Mouse (Mus musculus) neutrophil, adult 5-6 weeks (primary cell): Measurements from ENCODE around the gene Nxpe3. TPM values are rescaled to one million over a fixed set of nuclear protein-coding genes. Genes with fewer than 3 reads are reported as not detected.
A peak's percentile ranks its signal among the peaks of the same experiment; 100 is the strongest.

ENCODE experiments used
- ATAC-seq: fragments of 151-379, 151-347 bp; 2 replicates; pipeline ENCODE4 v1.8.0; 2017; ENCODE audit warnings: mild to moderate bottlenecking, moderate TSS enrichment; ENCODE audit not compliant: insufficient number of reproducible peaks, poor library complexity, low FRiP score, severe bottlenecking; ENCODE audit errors: extremely low read depth
- total RNA-seq: library from RNA; stranded (forward); fragments of 200-1000 nt; gene quantifications from 2 replicates; pipeline ENCODE4 v1.2.3, GENCODE M21; 2017

Nxpe3 gene
- total RNA-seq, 1 experiment from 2014 or later = 16.8 TPM

DNA sequence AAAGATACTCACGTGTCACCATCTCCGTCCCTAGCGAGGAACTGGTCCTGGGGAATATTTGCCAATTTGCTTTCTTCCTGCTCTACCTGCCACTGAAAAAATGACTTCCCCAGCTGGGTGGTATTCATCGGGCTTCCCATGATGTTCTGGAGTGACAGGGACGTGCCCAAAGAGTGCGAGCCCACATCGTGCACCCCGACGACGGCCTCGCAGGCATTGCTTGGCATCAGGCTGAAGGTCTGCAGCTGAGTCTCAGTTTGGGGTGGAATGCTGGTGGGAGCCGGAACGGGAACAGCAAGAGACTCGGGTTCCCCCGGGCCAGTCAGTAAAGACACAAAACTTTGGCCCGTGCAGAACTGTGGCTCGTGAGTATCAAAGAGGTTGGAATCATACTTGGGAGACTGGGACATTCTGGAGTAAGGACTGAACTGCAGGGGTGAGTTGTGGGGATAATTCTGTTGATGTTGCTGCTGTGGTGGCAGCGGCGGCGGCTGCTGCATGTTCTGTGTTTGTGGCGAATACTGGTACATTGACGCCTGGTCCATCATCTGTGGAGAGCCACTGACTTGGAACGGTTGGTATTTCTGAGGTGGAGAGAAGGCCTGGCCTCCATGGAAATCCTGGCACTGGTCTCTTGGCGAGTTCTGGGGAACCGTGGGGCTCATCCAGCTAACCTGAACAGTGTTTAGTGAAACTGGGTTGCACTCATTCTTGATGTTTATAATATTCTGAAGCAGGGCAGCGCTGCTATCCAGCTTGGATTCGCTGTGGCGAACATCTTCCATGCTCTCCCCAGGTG is 77.2 kb downstream of the Nxpe3 start:
- no peak for ATAC-seq

DNA sequence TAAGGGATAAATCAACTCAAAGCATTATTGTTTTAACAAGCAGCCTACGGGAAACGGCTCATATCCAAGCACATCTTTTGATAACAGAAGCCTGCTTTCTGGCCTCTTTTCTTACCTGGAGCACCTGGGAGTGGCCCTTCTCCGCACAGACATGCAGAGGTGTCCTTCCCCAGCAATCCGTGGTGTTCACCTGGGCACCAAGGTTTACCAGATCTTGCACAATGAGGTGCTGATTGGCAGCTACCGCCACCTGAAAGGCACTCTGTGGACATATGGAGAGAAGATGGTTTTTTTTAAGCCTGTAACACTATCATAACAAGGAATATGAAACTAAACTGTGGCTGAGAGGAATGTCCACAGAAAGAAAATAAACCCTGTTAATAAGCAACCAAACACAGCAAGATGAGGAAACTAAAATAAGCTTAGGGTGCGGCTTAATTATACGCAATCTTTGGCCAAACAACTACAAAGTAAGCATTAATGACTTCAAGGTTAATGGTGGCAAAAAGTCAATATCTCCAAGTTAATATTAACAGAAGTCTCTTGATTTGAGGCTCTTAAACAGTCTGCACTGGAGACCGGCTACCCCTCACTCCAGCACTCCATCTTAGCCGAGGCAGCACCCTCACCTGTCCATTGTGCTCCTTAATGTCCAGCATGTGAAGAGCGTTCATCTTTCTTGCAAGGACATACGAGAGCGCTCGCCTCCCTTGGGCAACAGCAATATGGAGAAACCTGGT is 78.7 kb downstream of the Nxpe3 start:
- ATAC-seq = no peak

GRCm38 (mm10) chr16:55815466-55815865 is 79.6 kb downstream of the Nxpe3 start:
- no peak for ATAC-seq

- no peak for ATAC-seq
Observed at GRCm38 (mm10) chr16:55814686-55815085, 80.4 kb downstream of the Nxpe3 start.

- no peak for ATAC-seq
Observed at GRCm38 (mm10) chr16:55813916-55814315, 81.2 kb downstream of the Nxpe3 start.

DNA sequence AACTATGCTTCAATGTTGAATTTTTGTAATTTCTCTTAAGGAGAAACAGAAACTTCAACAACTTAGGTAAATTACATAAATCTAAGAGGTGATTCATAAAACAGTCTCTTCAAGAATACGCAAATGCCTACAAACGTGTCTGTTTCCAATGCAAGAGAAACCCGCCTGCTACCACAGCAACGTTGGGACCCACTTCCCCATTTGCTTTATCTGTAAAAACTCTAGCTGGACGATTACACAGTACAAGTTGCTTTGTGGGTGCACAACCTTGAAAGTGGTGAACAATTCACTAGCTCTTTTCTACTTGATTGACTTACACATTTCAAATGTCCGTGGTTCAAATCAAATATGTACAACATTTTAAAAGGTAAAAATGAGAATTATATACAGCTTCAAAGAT is 83.3 kb downstream of the Nxpe3 start:
- ATAC-seq = peak; percentile 53

GRCm38 (mm10) chr16:55809779-55810514 is 85.1 kb downstream of the Nxpe3 start:
- ATAC-seq = no peak

- no peak for ATAC-seq
Observed at GRCm38 (mm10) chr16:55809345-55809744, 85.7 kb downstream of the Nxpe3 start.

DNA sequence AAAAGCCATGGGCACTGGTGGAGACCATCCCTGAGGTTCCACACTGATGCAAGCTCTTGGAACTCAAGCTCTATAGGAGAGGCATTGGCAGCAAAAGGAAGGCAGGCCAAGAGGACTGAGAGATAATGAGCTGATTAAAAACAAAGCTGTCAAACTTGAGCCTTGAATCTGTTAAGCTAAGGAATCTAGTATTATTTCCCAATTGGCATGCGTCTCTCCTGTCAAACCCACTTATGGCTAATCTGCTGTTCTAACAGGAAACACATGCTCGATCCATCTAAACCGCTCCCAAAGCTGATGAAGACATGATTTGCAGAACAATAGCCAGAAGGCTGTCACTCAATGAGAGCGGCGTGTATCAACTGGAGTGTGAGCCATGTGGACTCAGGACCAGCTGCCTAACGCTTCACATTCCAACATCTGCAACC is 87.6 kb downstream of the Nxpe3 start:
- no peak for ATAC-seq

- no peak for ATAC-seq
Observed at GRCm38 (mm10) chr16:55804799-55805198, 90.3 kb downstream of the Nxpe3 start.

GRCm38 (mm10) chr16:55801629-55802028 is 93.5 kb downstream of the Nxpe3 start:
- peak; percentile 39; the same call in 1 of the 2 replicates for ATAC-seq

GRCm38 (mm10) chr16:55798845-55799244 is 96.2 kb downstream of the Nxpe3 start:
- ATAC-seq = peak; percentile 56

GRCm38 (mm10) chr16:55790326-55790725 is 104.8 kb downstream of the Nxpe3 start:
- peak; percentile 21; the same call in 1 of the 2 replicates for ATAC-seq

Other genes with a start within 250 kb of the Nxpe3 start
- gene Nfkbiz, start 56.4 kb downstream of the Nxpe3 start, total RNA-seq = 138 and 154 TPM in 2 replicates
- gene Cep97, start 39.6 kb upstream of the Nxpe3 start, total RNA-seq = 20.9 and 23.3 TPM in 2 replicates
- 417 and 420 TPM in 2 replicates for gene Rpl24, start 71.0 kb upstream of the Nxpe3 start, total RNA-seq
- 49.6 and 49.8 TPM in 2 replicates for gene Zbtb11, start 78.6 kb upstream of the Nxpe3 start, total RNA-seq
- 87.3 and 91.0 TPM in 2 replicates for gene Pcnp, start 134.5 kb upstream of the Nxpe3 start, total RNA-seq
- 25.3 and 25.5 TPM in 2 replicates for gene Trmt10c, start 142.5 kb upstream of the Nxpe3 start, total RNA-seq
- gene Senp7, start 153.1 kb upstream of the Nxpe3 start, total RNA-seq = 107 and 127 TPM in 2 replicates